Mouse (Mus musculus) right cerebral cortex, adult 2 months (tissue): ENCODE measurements around the gene Gm2163.
"Not testable (repeated sequence)": the region's sequence is repeated elsewhere in the genome, so short reads cannot be mapped to it uniquely, and the experiment has no call there.

Experiments used
- DNase-seq, 2 experiments: peaks; one replicate each; pipeline ENCODE4 v3.0.0; 2021 to 2022; ENCODE audit warnings: low spot score in 2 of 2

Gene Gm2163

GRCm38 (mm10) chr4:42466452-42466851 lies at the start of gene Gm2163:
Gene Gm2163 (plus strand): TSS chr4:42466752.
- DNase-seq = not testable (repeated sequence)

DNA sequence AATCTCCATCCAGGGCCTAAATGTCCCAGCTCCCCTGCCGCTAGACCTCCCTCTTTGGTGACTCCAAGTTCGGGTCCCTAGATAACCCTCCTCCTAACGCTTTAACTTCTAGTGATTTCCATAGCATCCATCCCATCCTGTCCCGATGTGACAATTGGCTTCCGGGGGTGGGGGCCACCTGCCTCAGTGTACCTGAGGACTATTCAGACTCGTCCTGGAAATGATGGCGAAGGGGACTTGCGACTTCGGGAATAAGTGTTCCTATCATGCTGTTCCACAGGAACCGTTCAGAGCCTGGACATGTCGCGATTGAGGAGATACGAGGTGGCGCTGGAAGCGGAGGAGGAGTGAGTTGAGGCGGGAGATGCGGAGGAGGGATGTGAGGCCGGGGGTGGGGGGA lies 27.5 kb upstream of the Gm2163 start, which contains the start of gene Gm21586:
Gene Gm21586, plus strand, starts transcription at position 301 of the 400 bp plus-strand sequence.
- not testable (repeated sequence) for DNase-seq

GRCm38 (mm10) chr4:42528075-42528474 lies 61.5 kb downstream of the Gm2163 start, which contains the start of gene Fam205a2:
Gene Fam205a2 (minus strand): TSS chr4:42528175.
- not testable (repeated sequence) for DNase-seq

GRCm38 (mm10) chr4:42611895-42612294 lies 145.3 kb downstream of the Gm2163 start, which contains the start of gene Gm10591:
Gene Gm10591 (plus strand): TSS chr4:42612195.
- not testable (repeated sequence) for DNase-seq

GRCm38 (mm10) chr4:42629419-42629818 lies 162.9 kb downstream of the Gm2163 start, which contains the start of gene Gm2564:
Gene Gm2564 (plus strand): TSS chr4:42629719.
- DNase-seq = not testable (repeated sequence)
